Mouse (Mus musculus) olfactory bulb, adult 2 months (tissue): ENCODE results near the gene Rpl11. TPM values are rescaled to one million over a fixed set of nuclear protein-coding genes. Genes with fewer than 3 reads are reported as not detected.
"Not testable (repeated sequence)": the region's sequence is repeated elsewhere in the genome, so short reads cannot be mapped to it uniquely, and the experiment has no call there.

ENCODE experiments used
- H3K27ac ChIP-seq: fragments of 200-500 bp; 2 replicates; pipeline ENCODE4 v1.5.1; 2012; ENCODE audit warnings: low read depth, low read length; ENCODE audit not compliant: insufficient read depth
- H3K4me1 ChIP-seq: fragments of 200-500 bp; 2 replicates; pipeline ENCODE4 v1.6.1; 2012; ENCODE audit warnings: low read length; ENCODE audit not compliant: control insufficient read depth, insufficient read depth
- H3K4me3 ChIP-seq: fragments of 200-500 bp; 2 replicates; pipeline ENCODE4 v1.5.1; 2012; ENCODE audit warnings: mild to moderate bottlenecking, low read depth, low read length, moderate library complexity; ENCODE audit not compliant: insufficient read depth
- CTCF ChIP-seq: fragments of 200-500 bp; IDR thresholded peaks from 2 replicates; pipeline ENCODE4 v1.5.1; 2012; ENCODE audit warnings: low read depth, mild to moderate bottlenecking, low read length, moderate library complexity; ENCODE audit not compliant: insufficient read depth
- POLR2A ChIP-seq: fragments of 200-500 bp; IDR thresholded peaks from 2 replicates; pipeline ENCODE4 v1.6.1; 2012; ENCODE audit warnings: mild to moderate bottlenecking, low read depth, low read length, moderate library complexity; ENCODE audit not compliant: insufficient read depth
- WGBS: fragments of 180-500 bp; shearing (Covaris S2); methylation state at CpG from one replicate; pipeline ENCODE4 v1.1.7; 2018; 5-methylcytosine and 5-hydroxymethylcytosine counted together
- polyA plus RNA-seq: library from polyadenylated mRNA; stranded (reverse); fragments of >200 nt; gene quantifications from 2 replicates; pipeline ENCODE4 v1.2.4, GENCODE M21; 2012; ENCODE audit warnings: low replicate concordance; ENCODE audit not compliant: missing spikeins, insufficient read depth, insufficient read length

Rpl11 gene
- polyA plus RNA-seq, 1 experiment, result not detected

DNA sequence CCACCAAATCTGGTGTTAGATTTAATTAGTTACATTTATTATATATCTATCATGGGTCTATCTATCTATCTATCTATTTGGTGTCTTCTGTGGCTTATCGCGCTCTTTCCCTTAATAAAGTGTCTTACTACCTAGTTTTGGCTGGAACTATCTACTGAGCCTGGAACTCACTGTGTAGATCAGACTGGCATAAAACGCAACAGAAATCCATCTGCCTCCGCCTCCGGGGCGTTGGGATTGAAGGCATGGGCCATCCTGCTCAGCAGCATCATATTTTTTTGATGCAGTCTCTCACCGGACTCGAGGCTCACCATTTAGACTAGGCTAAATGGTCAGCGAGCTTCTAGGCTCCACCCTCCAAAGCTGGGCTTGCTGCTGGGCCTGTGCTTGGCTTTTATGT lies 65.5 kb downstream of the Rpl11 start:
- TF ChIP-seq CTCF, result no peak
- no peak for TF ChIP-seq POLR2A
- no peak overlapping the region; the same call in 1 of the 2 replicates for H3K4me3 ChIP-seq
- 70% methylated on average over 9 of the region's 9 CpGs for WGBS
- no peak overlapping the region for H3K27ac ChIP-seq
- peaks cover 5% of the 10 kb centered on the region for H3K4me1 ChIP-seq

GRCm38 (mm10) chr4:135986943-135987710 lies 66.1 kb downstream of the Rpl11 start, which contains the start of gene Pithd1:
Pithd1 (minus strand) TSS chr4:135987264.
- Histone ChIP-seq H3K4me3 (peak within 1 kb of the TSS; percentile 87), H3K27ac (peak within 1 kb of the TSS; percentile 89), H3K4me1 (peaks cover 5% of the 10 kb centered on the region)
- TF ChIP-seq POLR2A (peak; percentile 95), CTCF (no peak)
- WGBS, result under 1% methylated on average over 80 of the region's 81 CpGs

- Histone ChIP-seq H3K4me1 (peaks cover 5% of the 10 kb centered on the region), H3K4me3 (peak overlapping the region; percentile 87), H3K27ac (0 out of 2 replicates have a peak overlapping the region, but pooled peaks have one; percentile 29)
- no peak for TF ChIP-seq CTCF
- TF ChIP-seq POLR2A, result no peak
- WGBS, result 4% methylated on average over 23 of the region's 23 CpGs
These were observed 66.8 kb downstream of the Rpl11 start for GRCm38 (mm10) chr4:135986301-135986942.

DNA sequence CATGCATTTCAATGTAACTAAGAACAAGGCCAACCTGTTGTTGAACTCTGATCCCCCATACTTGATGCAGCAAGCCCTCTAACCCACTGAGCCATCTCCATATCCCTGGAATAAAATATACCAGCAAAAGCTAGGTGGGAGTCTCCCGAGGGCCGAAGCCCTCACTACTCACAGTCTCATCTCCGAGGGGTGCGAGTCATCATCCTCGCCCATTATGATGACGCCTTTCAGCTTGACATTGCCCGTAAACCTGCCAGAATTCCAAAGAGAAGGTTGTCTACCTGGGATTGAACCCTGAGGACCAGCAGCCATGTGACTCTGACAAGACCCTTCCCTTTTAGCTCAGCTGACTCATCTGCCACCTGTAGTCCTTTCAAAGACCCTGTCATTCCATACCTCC lies 67.5 kb downstream of the Rpl11 start:
- 85% methylated on average over 7 of the region's 7 CpGs for WGBS
- H3K4me1 ChIP-seq, result peaks cover 5% of the 10 kb centered on the region

DNA sequence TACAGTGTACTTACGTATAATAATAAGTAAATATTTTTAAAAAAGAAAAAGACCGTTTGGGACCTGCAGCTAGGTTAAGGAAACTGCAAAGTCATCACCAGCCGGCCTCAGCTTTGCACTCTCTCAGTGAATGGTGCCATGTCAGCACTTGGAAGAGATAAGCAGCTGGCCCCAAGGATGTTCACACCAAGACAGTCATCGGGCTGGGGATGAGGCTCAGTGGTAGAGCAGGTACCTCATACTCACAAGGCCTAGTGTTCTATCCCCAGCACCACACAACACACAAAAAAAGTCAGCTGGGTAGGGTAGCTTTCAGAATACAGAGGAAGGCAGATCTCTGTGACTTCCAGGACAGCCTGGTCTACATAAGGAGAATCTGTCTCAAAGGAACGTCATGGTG lies 68.0 kb downstream of the Rpl11 start:
- no peak overlapping the region for H3K27ac ChIP-seq
- H3K4me1 ChIP-seq, result peaks cover 5% of the 10 kb centered on the region
- H3K4me3 ChIP-seq, result no peak overlapping the region
- 91% methylated on average over 5 of the region's 5 CpGs for WGBS
- TF ChIP-seq CTCF, result no peak
- TF ChIP-seq POLR2A, result no peak

More for the DNA sequence above, 67.5 kb downstream of the Rpl11 start:
- Histone ChIP-seq H3K4me3 (no peak overlapping the region), H3K27ac (no peak overlapping the region)
- TF ChIP-seq CTCF, result no peak
- no peak for TF ChIP-seq POLR2A

DNA sequence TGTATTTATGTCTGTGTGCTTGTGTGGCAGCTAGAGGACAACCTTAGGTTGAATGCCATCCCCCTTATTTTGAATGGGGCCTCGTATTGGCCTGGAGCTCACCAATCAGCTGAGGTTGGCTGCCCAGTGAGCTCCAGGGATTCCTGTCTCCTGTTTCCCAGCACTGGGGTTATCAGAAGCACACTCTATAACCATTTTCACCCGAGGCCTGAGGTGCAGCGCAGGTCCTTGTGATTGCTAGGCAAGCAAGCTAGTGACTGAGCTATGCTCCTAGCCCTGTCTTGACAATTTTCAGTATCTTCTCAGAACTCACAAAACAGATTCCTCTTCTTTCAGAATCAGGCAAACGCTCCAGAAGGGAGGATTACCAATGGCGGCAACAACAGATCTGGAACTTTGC lies 68.7 kb downstream of the Rpl11 start:
- no peak overlapping the region for H3K27ac ChIP-seq
- no peak overlapping the region for H3K4me3 ChIP-seq
- H3K4me1 ChIP-seq, result peaks cover 5% of the 10 kb centered on the region
- WGBS, result 82% methylated on average over 5 of the region's 5 CpGs
- TF ChIP-seq POLR2A (no peak), CTCF (no peak)

DNA sequence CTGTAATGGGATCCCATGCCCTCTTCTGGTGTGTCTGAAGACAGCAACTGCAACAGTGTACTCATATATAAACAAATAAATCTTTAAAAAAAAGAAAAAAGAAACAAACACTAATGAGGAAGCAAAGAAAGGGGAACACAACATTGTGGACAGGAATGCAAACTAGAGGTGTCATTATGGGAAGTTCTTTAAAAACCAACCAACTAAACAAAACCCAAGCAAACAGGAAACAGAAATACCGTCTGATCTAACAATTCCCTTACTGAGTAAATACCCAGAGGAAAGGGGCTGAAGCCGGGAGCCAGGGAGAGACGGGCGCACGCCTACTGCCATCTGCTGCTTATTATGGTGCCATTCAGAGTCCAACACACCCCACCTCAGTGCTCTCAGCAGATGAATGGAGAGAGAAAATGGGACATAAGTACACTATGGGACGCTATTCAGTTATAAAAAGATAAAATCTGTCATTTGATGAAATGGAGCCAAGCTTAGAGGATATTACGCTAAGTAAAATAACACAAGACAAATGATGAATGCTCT lies 71.6 kb downstream of the Rpl11 start:
- WGBS, result 29% methylated on average over 7 of the region's 7 CpGs
- peaks cover 3% of the 10 kb centered on the region for H3K4me1 ChIP-seq
- no peak overlapping the region for H3K27ac ChIP-seq
- no peak overlapping the region for H3K4me3 ChIP-seq
- TF ChIP-seq CTCF (no peak), POLR2A (no peak)

GRCm38 (mm10) chr4:135980223-135980622 lies 73.0 kb downstream of the Rpl11 start:
- not testable (repeated sequence) for H3K4me1 ChIP-seq, H3K27ac ChIP-seq, H3K4me3 ChIP-seq
- WGBS, result 91% methylated on average over 5 of the region's 5 CpGs

Other genes starting within 250 kb of the Rpl11 start
- gene Srsf10, start 197.7 kb downstream of the Rpl11 start, polyA plus RNA-seq, result not detected in 2 replicates
- not detected in 2 replicates for gene Pnrc2, start 179.6 kb downstream of the Rpl11 start, polyA plus RNA-seq
- not detected in 2 replicates for gene Cnr2, start 158.0 kb downstream of the Rpl11 start, polyA plus RNA-seq
- not detected in 2 replicates for gene Fuca1, start 132.7 kb downstream of the Rpl11 start, polyA plus RNA-seq
- not detected in 2 replicates for gene Hmgcl, start 107.0 kb downstream of the Rpl11 start, polyA plus RNA-seq
- not detected in 2 replicates for gene Gale, start 89.7 kb downstream of the Rpl11 start, polyA plus RNA-seq
- not detected in 2 replicates for gene Lypla2, start 80.8 kb downstream of the Rpl11 start, polyA plus RNA-seq
- 351 TPM in 1 of 2 replicates, not detected in the other for gene Pithd1, start 66.2 kb downstream of the Rpl11 start, polyA plus RNA-seq
- gene Eloa, start 31.7 kb downstream of the Rpl11 start, polyA plus RNA-seq, result not detected in 2 replicates
- not detected in 2 replicates for gene Id3, start 90.1 kb upstream of the Rpl11 start, polyA plus RNA-seq
- 129 TPM in 1 of 2 replicates, not detected in the other for gene E2f2, start 119.0 kb upstream of the Rpl11 start, polyA plus RNA-seq
- gene Asap3, start 152.9 kb upstream of the Rpl11 start, polyA plus RNA-seq, result not detected in 2 replicates
- not detected in 2 replicates for gene Tcea3, start 194.3 kb upstream of the Rpl11 start, polyA plus RNA-seq
- gene Zfp46, start 231.3 kb upstream of the Rpl11 start, polyA plus RNA-seq, result not detected in 2 replicates